In the genomic region with DNA sequence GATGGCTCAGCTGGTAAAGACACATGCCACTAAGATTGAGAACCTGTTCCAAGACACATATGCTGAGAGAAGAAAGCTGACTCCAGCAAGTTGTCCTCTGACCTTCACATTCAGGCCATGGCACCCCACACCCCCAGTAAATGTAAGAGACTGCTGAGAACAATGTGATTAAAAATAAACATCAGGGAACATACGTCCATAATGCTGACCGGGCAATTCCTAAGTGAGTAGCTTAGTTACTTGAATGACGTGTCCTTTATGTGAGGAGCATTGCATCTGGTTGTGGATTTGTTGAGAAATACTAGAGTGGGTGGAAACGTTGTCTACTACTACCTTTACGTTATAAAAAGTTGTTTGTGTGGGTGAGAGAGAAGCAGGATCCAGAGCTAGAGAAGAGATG, we compare ENCODE assay signal across 12 mouse cellular contexts. TPM values are rescaled to one million over a fixed set of nuclear protein-coding genes. Genes with fewer than 3 reads are reported as not detected.
DNase-seq lines count a peak whose midpoint lies in the region; ATAC-seq and TF ChIP-seq lines count a peak whose summit lies in the region.
"Had no signal": no experiment of that assay in that cellular context is flagged by ENCODE, and none has a peak within 500 bp of the region (broad histone marks: within the 10 kb centered on the region; RNA-seq: fewer than 3 reads in every experiment).

No protein-coding gene starts in this region.

- DNase-seq in CH12.LX (ENCODE audit: extremely low read depth) (no peak), ES-E14 (ENCODE audit: low read depth, low spot score) (no peak), MEL (ENCODE audit: low read depth, low spot score) (no peak)
- DNase-seq in gastrocnemius, adult 2 months: no peak
- DNase-seq in ovary, postnatal 14 days (ENCODE audit: low spot score): no peak
- DNase-seq: cerebellum, adult 11-12 months had no signal

- dilution Hi-C loops in CH12.LX (cut with MboI; ENCODE audit: extremely low pct_ligation_motif_present, extremely low pct_unique_long_range_greater_than_20kb, low sequenced_read_pairs): no loop called here

- TF ChIP-seq EP300 in CH12.LX (IDR thresholded peaks at IDR 0.05; ENCODE audit: low read length): no peak
- no peak for TF ChIP-seq EP300 in MEL (IDR thresholded peaks at IDR 0.05; ENCODE audit: low read depth in 1 of 2, low read length in 2 of 2)

- no peak overlapping the region for H3K4me3 ChIP-seq in neural tube, embryonic 14.5 days (ENCODE audit: low read depth, low read length)
- no peak overlapping the region for H3K4me3 ChIP-seq in neural tube, embryonic 15.5 days (replicated peaks)
- H3K4me3 ChIP-seq in CH12.LX (replicated peaks in 1 of 3; ENCODE audit: low read depth in 2 of 3, low read length in 2 of 3, poor library complexity in 1 of 3) (no peak overlapping the region), ES-E14 (ENCODE audit: insufficient read depth in 1 of 2, low read depth in 1 of 2, low read length in 2 of 2, poor library complexity in 1 of 2, severe bottlenecking in 1 of 2) (no peak overlapping the region), MEL (ENCODE audit: control insufficient read depth in 1 of 2, insufficient read depth in 1 of 2, low read depth in 2 of 2, low read length in 2 of 2) (no peak overlapping the region)
- no peak overlapping the region for H3K4me3 ChIP-seq in gastrocnemius, adult 2 months

- in situ Hi-C loops in CH12.LX (cut with MboI; ENCODE audit: low pct_ligation_motif_present, low pct_unique_long_range_greater_than_20kb, low sequenced_read_pairs) (loop anchor here (25.0 kb wide), 1 partner anchor 245 kb away; no protein-coding TSS in a partner anchor), ES-E14 (cut with MboI; ENCODE audit: low sequenced_read_pairs in 2 of 2, unreplicated experiment in 2 of 2) (loop anchor here in 1 of 2 experiments (10.0 kb wide), 1 partner anchor 148 kb away; no protein-coding TSS in a partner anchor)

- H3K9me3 ChIP-seq in neural tube, embryonic 14.5 days (ENCODE audit: control insufficient read depth, low read length): no peaks in the 10 kb centered on the region
- no peaks in the 10 kb centered on the region for H3K9me3 ChIP-seq in neural tube, embryonic 15.5 days (replicated peaks)
- H3K9me3 ChIP-seq in CH12.LX (replicated peaks; ENCODE audit: low read length) (peaks cover 11% of the 10 kb centered on the region), ES-E14 (ENCODE audit: control insufficient read depth, insufficient read depth, low read depth, low read length) (no peaks in the 10 kb centered on the region), MEL (replicated peaks; ENCODE audit: insufficient read depth, low read length) (no peaks in the 10 kb centered on the region)

- H3K9ac ChIP-seq in neural tube, embryonic 14.5 days (replicated peaks; ENCODE audit: low read depth, low read length): no peak overlapping the region
- H3K9ac ChIP-seq in neural tube, embryonic 15.5 days (replicated peaks): no peak overlapping the region
- no peak overlapping the region for H3K9ac ChIP-seq in CH12.LX (ENCODE audit: insufficient read depth, low read depth)
- no peak overlapping the region for H3K9ac ChIP-seq in ES-E14 (ENCODE audit: insufficient read depth, low read depth, low read length, poor library complexity, severe bottlenecking)
- H3K9ac ChIP-seq in MEL (ENCODE audit: control insufficient read depth, low read depth, low read length, poor library complexity, severe bottlenecking): no peak overlapping the region

- H3K4me1 ChIP-seq in neural tube, embryonic 14.5 days (ENCODE audit: control insufficient read depth, insufficient read depth, low read length): no peaks in the 10 kb centered on the region
- H3K4me1 ChIP-seq in neural tube, embryonic 15.5 days: no peaks in the 10 kb centered on the region
- no peaks in the 10 kb centered on the region for H3K4me1 ChIP-seq in CH12.LX (ENCODE audit: control insufficient read depth in 1 of 2, insufficient read depth in 2 of 2)
- H3K4me1 ChIP-seq in ES-E14 (ENCODE audit: control insufficient read depth in 2 of 2, insufficient read depth in 2 of 2, low read length in 2 of 2, poor library complexity in 1 of 2): no peaks in the 10 kb centered on the region
- no peaks in the 10 kb centered on the region for H3K4me1 ChIP-seq in MEL (ENCODE audit: control insufficient read depth in 1 of 2, insufficient read depth in 2 of 2, low read length in 2 of 2)

- 0 out of 2 replicates have a peak, but pooled peaks have one; percentile 6 for ATAC-seq in neural tube, embryonic 14.5 days (ENCODE audit: low read depth)
- ATAC-seq in neural tube, embryonic 15.5 days (ENCODE audit: low FRiP score): no peak
- ATAC-seq in monocyte, adult 5-6 weeks (replicated peaks; ENCODE audit: insufficient number of reproducible peaks, low FRiP score, low TSS enrichment, poor library complexity, severe bottlenecking): no peak
- ATAC-seq: activated CD4-positive, CD25-positive, alpha-beta regulatory T cell, adult 4 months; CD4-positive, CD25-positive, alpha-beta regulatory T cell, adult 4 months had no signal

- no peaks in the 10 kb centered on the region for H3K27me3 ChIP-seq in neural tube, embryonic 14.5 days (ENCODE audit: control insufficient read depth, insufficient read depth, low read length)
- H3K27me3 ChIP-seq in neural tube, embryonic 15.5 days (replicated peaks): no peaks in the 10 kb centered on the region
- H3K27me3 ChIP-seq in CH12.LX (replicated peaks) (no peaks in the 10 kb centered on the region), MEL (ENCODE audit: control insufficient read depth in 1 of 2, insufficient read depth in 2 of 2, low read length in 2 of 2) (no peaks in the 10 kb centered on the region)
- H3K27me3 ChIP-seq: Patski had no signal

- H3K27ac ChIP-seq in neural tube, embryonic 14.5 days (ENCODE audit: low read depth, low read length): no peak overlapping the region
- no peak overlapping the region for H3K27ac ChIP-seq in neural tube, embryonic 15.5 days (replicated peaks)
- H3K27ac ChIP-seq in CH12.LX (ENCODE audit: insufficient read depth, low read depth) (no peak overlapping the region), ES-E14 (ENCODE audit: insufficient read depth, low read depth, low read length, poor library complexity, severe bottlenecking) (no peak overlapping the region), MEL (ENCODE audit: control insufficient read depth, low read depth, low read length) (no peak overlapping the region)
- H3K27ac ChIP-seq in gastrocnemius, adult 2 months: no peak overlapping the region

- no peak for TF ChIP-seq RAD21 in CH12.LX (IDR thresholded peaks at IDR 0.05; ENCODE audit: low read depth, low read length)
- TF ChIP-seq RAD21 in MEL (IDR thresholded peaks at IDR 0.05; ENCODE audit: low read depth, low read length): no peak

- TF ChIP-seq POLR2A in CH12.LX (IDR thresholded peaks at IDR 0.05; ENCODE audit: low read depth, low read length) (no peak), MEL (IDR thresholded peaks at IDR 0.05; ENCODE audit: control insufficient read depth in 1 of 2, insufficient read depth in 1 of 2, low read depth in 1 of 2, low read length in 2 of 2, poor library complexity in 1 of 2) (no peak)

- H3K79me2 ChIP-seq in CH12.LX (replicated peaks; ENCODE audit: control insufficient read depth, extremely low read depth, insufficient read depth, poor library complexity, severe bottlenecking) (no peaks in the 10 kb centered on the region), MEL (ENCODE audit: control insufficient read depth, insufficient read depth, low read length, poor library complexity) (no peaks in the 10 kb centered on the region)

- WGBS in neural tube, embryonic 14.5 days: 88% methylated on average over 5 of the region's 5 CpGs
- WGBS in neural tube, embryonic 15.5 days: 91% methylated on average over 5 of the region's 5 CpGs

- TF ChIP-seq CTCF in CH12.LX (conservative IDR thresholded peaks at IDR 0.05 in 1 of 2, IDR thresholded peaks at IDR 0.05 in 1 of 2; ENCODE audit: low read depth in 2 of 2, low read length in 2 of 2): no peak
- TF ChIP-seq CTCF in MEL (IDR thresholded peaks at IDR 0.05 in 2 of 3, conservative IDR thresholded peaks at IDR 0.05 in 1 of 3; ENCODE audit: control insufficient read depth in 1 of 3, insufficient read depth in 1 of 3, low read depth in 2 of 3, low read length in 3 of 3, poor library complexity in 1 of 3, severe bottlenecking in 1 of 3): no peak
- no peak for TF ChIP-seq CTCF in gastrocnemius, adult 2 months (IDR thresholded peaks at IDR 0.05)

- intact Hi-C loops in gastrocnemius, adult 2 months (cut with DNase I): loop anchor here (1.0 kb wide), 1 partner anchor 145 kb away; no protein-coding TSS in a partner anchor

- H3K36me3 ChIP-seq in neural tube, embryonic 14.5 days (ENCODE audit: control insufficient read depth, insufficient read depth, low read length): peaks cover 10% of the 10 kb centered on the region
- peaks cover 32% of the 10 kb centered on the region for H3K36me3 ChIP-seq in neural tube, embryonic 15.5 days
- H3K36me3 ChIP-seq in CH12.LX (replicated peaks in 1 of 2; ENCODE audit: control insufficient read depth in 1 of 2, insufficient read depth in 1 of 2, low read length in 1 of 2) (peaks cover 25 to 62% of the 10 kb centered on the region in 2 experiments), ES-E14 (ENCODE audit: control insufficient read depth, insufficient read depth, low read length, poor library complexity, severe bottlenecking) (peaks cover 10% of the 10 kb centered on the region), MEL (ENCODE audit: control insufficient read depth in 1 of 2, insufficient read depth in 2 of 2, low read length in 2 of 2) (peaks cover 2% of the 10 kb centered on the region in 2 experiments; a peak in 3 of 4 replicates)

- no peak overlapping the region for H3K4me2 ChIP-seq in neural tube, embryonic 14.5 days (ENCODE audit: low read depth, low read length)
- H3K4me2 ChIP-seq in neural tube, embryonic 15.5 days: no peak overlapping the region
- no peak overlapping the region for H3K4me2 ChIP-seq in CH12.LX (ENCODE audit: insufficient read depth, low read depth, poor library complexity, severe bottlenecking)

RNA-seq across cellular contexts. Expression of a gene that starts 10.5 kb away (rescaled TPM):
- 79.4 and 87.9 TPM in 2 replicates for polyA plus RNA-seq in neural tube, embryonic 14.5 days (2014; fragmentation: Nextera tagmentation; extraction: Ambion mirVana)
- 78.4 and 80.5 TPM in 2 replicates for polyA plus RNA-seq in neural tube, embryonic 15.5 days (2015; fragmentation: Nextera tagmentation; extraction: Ambion mirVana)
- total RNA-seq in CH12.LX (2012; rRNA removed): 26.0 and 32.9 TPM in 2 replicates
- total RNA-seq in CH12.LX (2014; rRNA removed): 54.3 and 63.0 TPM in 2 replicates
- 18.7 and 21.1 TPM in 2 replicates for polyA plus RNA-seq in CH12.LX (2012; ENCODE audit: insufficient read length, low read depth)
- 37.1 and 39.9 TPM in 2 replicates for total RNA-seq in ES-E14 (2012; rRNA removed)
- 14.8 and 19.7 TPM in 2 replicates for total RNA-seq in MEL (2012; rRNA removed)
- polyA plus RNA-seq in MEL (2012; ENCODE audit: insufficient read depth in 1 of 2, insufficient read length in 2 of 2, low read depth in 1 of 2, low replicate concordance in 2 of 2, missing spikeins in 1 of 2): 1 to 10 TPM in 1 of 2 experiments, not detected in 1; 9.4 TPM
- total RNA-seq in gastrocnemius, adult 2 months (2021): 10 to 100 TPM; 13.9 to 17.3 TPM
- 8.9 to 17.6 TPM (median 10.3 TPM) in 3 replicates for total RNA-seq in monocyte, adult 5-6 weeks (2017)

RNA-seq across cellular contexts. Expression of a gene that starts 38.6 kb away (rescaled TPM):
- polyA plus RNA-seq in neural tube, embryonic 14.5 days (2014; fragmentation: Nextera tagmentation; extraction: Ambion mirVana): 202 and 224 TPM in 2 replicates
- polyA plus RNA-seq in neural tube, embryonic 15.5 days (2015; fragmentation: Nextera tagmentation; extraction: Ambion mirVana): 214 and 239 TPM in 2 replicates
- total RNA-seq in CH12.LX (2012; rRNA removed) (26.1 and 31.1 TPM in 2 replicates), CH12.LX (2014; rRNA removed) (26.7 and 32.0 TPM in 2 replicates), ES-E14 (2012; rRNA removed) (56.4 and 69.1 TPM in 2 replicates), MEL (2012; rRNA removed) (12.9 and 13.1 TPM in 2 replicates)
- polyA plus RNA-seq in CH12.LX (2012; ENCODE audit: insufficient read length, low read depth) (45.3 and 70.1 TPM in 2 replicates), MEL (2012; ENCODE audit: insufficient read depth in 1 of 2, insufficient read length in 2 of 2, low read depth in 1 of 2, low replicate concordance in 2 of 2, missing spikeins in 1 of 2) (10 to 100 TPM in 1 of 2 experiments, not detected in 1; 30.7 TPM)
- total RNA-seq in gastrocnemius, adult 2 months (2021): 10 to 100 TPM; 21.0 to 30.7 TPM
- 52.1 to 58.2 TPM (median 55.3 TPM) in 3 replicates for total RNA-seq in monocyte, adult 5-6 weeks (2017)
